Mouse (Mus musculus) embryo, embryonic 11.5 days (tissue): ENCODE results near the gene Uncx.
A peak's percentile ranks its signal among the peaks of the same experiment; 100 is the strongest.

ENCODE experiments used
- DNase-seq: peaks from one replicate; pipeline ENCODE4 v3.0.0-alpha.2; 2012; ENCODE audit warnings: low read depth, low spot score

Gene Uncx

GRCm38 (mm10) chr5:139543214-139543613 lies at the start of gene Uncx:
Gene Uncx, plus strand, starts transcription at chr5:139543494.
- DNase-seq: no peak

- DNase-seq: no peak
Observed at GRCm38 (mm10) chr5:139493690-139494089, 49.6 kb upstream of the Uncx start.

- DNase-seq: peak; percentile 19
Observed at GRCm38 (mm10) chr5:139495019-139495669, 48.1 kb upstream of the Uncx start.

GRCm38 (mm10) chr5:139496939-139497338 lies 46.4 kb upstream of the Uncx start:
- no peak for DNase-seq

- no peak for DNase-seq
Observed at GRCm38 (mm10) chr5:139498791-139499190, 44.5 kb upstream of the Uncx start.

GRCm38 (mm10) chr5:139502281-139502680 lies 41.0 kb upstream of the Uncx start:
- no peak for DNase-seq

- peak; percentile 67 for DNase-seq
Observed at GRCm38 (mm10) chr5:139505073-139505606, 38.2 kb upstream of the Uncx start.

- no peak for DNase-seq
Observed at GRCm38 (mm10) chr5:139506207-139506606, 37.1 kb upstream of the Uncx start.

GRCm38 (mm10) chr5:139510682-139511366 lies 32.5 kb upstream of the Uncx start:
- DNase-seq: no peak

- DNase-seq: no peak
Observed at GRCm38 (mm10) chr5:139512201-139512600, 31.1 kb upstream of the Uncx start.

- DNase-seq: no peak
Observed at GRCm38 (mm10) chr5:139516281-139516680, 27.0 kb upstream of the Uncx start.

GRCm38 (mm10) chr5:139520069-139520834 lies 23.0 kb upstream of the Uncx start:
- DNase-seq: no peak

- DNase-seq: no peak
Observed at GRCm38 (mm10) chr5:139521987-139522386, 21.3 kb upstream of the Uncx start.

GRCm38 (mm10) chr5:139528851-139529250 lies 14.4 kb upstream of the Uncx start:
- no peak for DNase-seq

- DNase-seq: no peak
Observed at GRCm38 (mm10) chr5:139535386-139535919, 7.8 kb upstream of the Uncx start.

- DNase-seq: no peak
Observed at GRCm38 (mm10) chr5:139536211-139536910, 6.9 kb upstream of the Uncx start.

GRCm38 (mm10) chr5:139536911-139537738 lies 6.2 kb upstream of the Uncx start:
- no peak for DNase-seq

- no peak for DNase-seq
Observed at GRCm38 (mm10) chr5:139537739-139538135, 5.6 kb upstream of the Uncx start.

GRCm38 (mm10) chr5:139541151-139542042 lies 1.9 kb upstream of the Uncx start:
- DNase-seq: no peak

GRCm38 (mm10) chr5:139542043-139542365 lies 1.3 kb upstream of the Uncx start:
- no peak for DNase-seq
